Mouse (Mus musculus): Measurements from ENCODE around the gene Rpn2. TPM values are rescaled to one million over a fixed set of nuclear protein-coding genes. Genes with fewer than 3 reads are reported as not detected.

Rpn2 gene
- polyA plus RNA-seq, 1 experiment from 2014 or later = 189 TPM

- Histone ChIP-seq H3K4me1 (replicated peaks; ENCODE audit: control insufficient read depth, insufficient read depth, low read length) (peaks cover 31% of the 10 kb centered on the region), H3K4me2 (ENCODE audit: low read length) (no peak overlapping the region), H3K9ac (replicated peaks; ENCODE audit: low read depth, low read length) (no peak overlapping the region), H3K27me3 (replicated peaks; ENCODE audit: control insufficient read depth, insufficient read depth, low read length) (no peaks in the 10 kb centered on the region), H3K27ac (ENCODE audit: low read length) (peak overlapping the region; percentile 16), H3K36me3 (ENCODE audit: control insufficient read depth, insufficient read depth) (peaks cover 13% of the 10 kb centered on the region), H3K4me3 (replicated peaks; ENCODE audit: low read length) (no peak overlapping the region), H3K9me3 (ENCODE audit: control insufficient read depth, low read length) (no peaks in the 10 kb centered on the region)
- ATAC-seq = peak; percentile 49
- WGBS = 41% methylated on average over 4 of the region's 4 CpGs
These were observed 29.0 kb downstream of the Rpn2 start for GRCm38 (mm10) chr2:157307715-157308265.

- WGBS = 45% methylated on average over 2 of the region's 2 CpGs
- Histone ChIP-seq H3K9me3 (ENCODE audit: control insufficient read depth, low read length) (no peaks in the 10 kb centered on the region), H3K36me3 (ENCODE audit: control insufficient read depth, insufficient read depth) (peaks cover 13% of the 10 kb centered on the region), H3K9ac (replicated peaks; ENCODE audit: low read depth, low read length) (no peak overlapping the region), H3K27me3 (replicated peaks; ENCODE audit: control insufficient read depth, insufficient read depth, low read length) (no peaks in the 10 kb centered on the region), H3K4me1 (replicated peaks; ENCODE audit: control insufficient read depth, insufficient read depth, low read length) (peaks cover 32% of the 10 kb centered on the region), H3K4me2 (ENCODE audit: low read length) (no peak overlapping the region), H3K27ac (ENCODE audit: low read length) (peak overlapping the region; percentile 40), H3K4me3 (replicated peaks; ENCODE audit: low read length) (no peak overlapping the region)
- ATAC-seq = peak; percentile 50; the same call in 1 of the 2 replicates
These were observed 29.6 kb downstream of the Rpn2 start for GRCm38 (mm10) chr2:157308273-157308917.

DNA sequence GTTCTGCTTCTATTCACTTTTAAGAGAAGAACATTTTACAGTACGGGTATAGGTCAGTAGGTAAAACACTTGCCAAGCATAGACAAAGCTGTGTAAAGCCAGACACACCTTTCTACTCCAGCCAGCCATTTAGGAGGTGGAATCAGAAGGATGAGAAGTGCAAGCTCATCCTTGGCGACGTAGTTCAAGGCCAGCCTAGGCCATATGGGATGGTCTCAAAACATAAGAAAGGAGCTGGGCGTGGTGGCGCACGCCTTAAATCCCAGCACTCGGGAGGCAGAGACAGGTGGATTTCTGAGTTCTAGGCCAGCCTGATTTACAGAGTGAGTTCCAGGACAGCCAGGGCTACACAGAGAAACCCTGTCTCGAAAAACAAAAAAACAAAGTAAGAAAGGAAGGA lies 30.8 kb downstream of the Rpn2 start:
- H3K27ac ChIP-seq (ENCODE audit: low read length) = no peak overlapping the region
- H3K9ac ChIP-seq (replicated peaks; ENCODE audit: low read depth, low read length) = no peak overlapping the region
- no peak for ATAC-seq
- H3K4me2 ChIP-seq (ENCODE audit: low read length) = no peak overlapping the region
- no peaks in the 10 kb centered on the region for H3K27me3 ChIP-seq (replicated peaks; ENCODE audit: control insufficient read depth, insufficient read depth, low read length)
- peaks cover 13% of the 10 kb centered on the region for H3K36me3 ChIP-seq (ENCODE audit: control insufficient read depth, insufficient read depth)
- H3K4me3 ChIP-seq (replicated peaks; ENCODE audit: low read length) = no peak overlapping the region
- WGBS = 97% methylated on average over 8 of the region's 8 CpGs
- no peaks in the 10 kb centered on the region for H3K9me3 ChIP-seq (ENCODE audit: control insufficient read depth, low read length)
- peaks cover 36% of the 10 kb centered on the region for H3K4me1 ChIP-seq (replicated peaks; ENCODE audit: control insufficient read depth, insufficient read depth, low read length)

DNA sequence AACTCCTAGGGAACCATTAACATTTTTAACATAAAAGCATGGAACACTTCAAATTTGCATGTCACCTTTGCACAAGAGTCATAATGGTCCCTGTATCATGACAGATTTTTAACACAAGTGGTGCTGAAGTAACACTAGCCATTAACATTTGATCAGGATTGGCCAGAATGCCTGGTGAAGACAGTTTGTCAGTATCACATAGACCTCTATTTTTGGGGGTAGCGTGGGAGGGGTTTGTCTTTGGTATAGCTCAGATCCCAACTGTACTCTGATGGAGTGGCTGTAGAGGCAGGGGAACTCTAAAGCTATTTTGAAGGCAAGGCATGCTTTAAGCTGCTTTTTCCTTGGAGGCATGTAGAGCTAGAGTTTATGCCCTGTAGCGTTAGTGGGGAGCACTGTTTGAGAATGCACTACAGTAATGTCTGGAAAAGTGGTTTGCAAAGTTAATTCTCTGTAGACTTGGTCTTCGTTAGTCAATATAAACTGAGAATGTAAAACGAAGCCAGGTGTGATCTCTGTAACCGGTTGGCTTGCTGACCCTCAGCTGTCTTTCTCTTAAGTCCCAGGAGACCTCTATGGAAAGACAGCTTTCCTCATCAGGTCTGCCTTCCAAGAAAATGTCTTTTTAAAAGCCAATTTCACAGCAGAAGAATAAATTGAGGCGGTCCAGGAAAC lies 32.3 kb downstream of the Rpn2 start:
- no peak for ATAC-seq
- Histone ChIP-seq H3K4me3 (replicated peaks; ENCODE audit: low read length) (no peak overlapping the region), H3K27me3 (replicated peaks; ENCODE audit: control insufficient read depth, insufficient read depth, low read length) (no peaks in the 10 kb centered on the region), H3K36me3 (ENCODE audit: control insufficient read depth, insufficient read depth) (peaks cover 18% of the 10 kb centered on the region), H3K27ac (ENCODE audit: low read length) (no peak overlapping the region), H3K4me1 (replicated peaks; ENCODE audit: control insufficient read depth, insufficient read depth, low read length) (peaks cover 34% of the 10 kb centered on the region), H3K4me2 (ENCODE audit: low read length) (no peak overlapping the region), H3K9ac (replicated peaks; ENCODE audit: low read depth, low read length) (no peak overlapping the region), H3K9me3 (ENCODE audit: control insufficient read depth, low read length) (no peaks in the 10 kb centered on the region)
- 79% methylated on average over 6 of the region's 6 CpGs for WGBS

DNA sequence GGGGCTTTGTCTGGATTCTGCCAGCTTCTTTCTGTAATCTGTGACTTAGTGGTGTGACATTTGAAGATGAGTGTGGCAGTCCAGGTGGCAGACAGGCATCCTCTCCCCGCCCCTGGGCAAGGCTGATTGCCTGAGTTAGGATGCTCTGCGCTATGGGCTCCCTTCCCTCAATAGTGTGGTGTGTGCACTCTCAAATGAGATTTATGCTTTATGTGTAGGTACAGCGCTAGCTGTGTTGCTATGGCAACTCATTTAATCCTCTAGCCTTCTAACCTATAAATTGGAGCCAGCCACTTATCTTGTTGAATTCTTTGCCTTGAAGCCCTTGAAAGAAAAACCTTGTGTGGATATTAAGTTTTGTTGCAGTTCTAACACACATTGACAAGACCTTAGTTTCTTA lies 34.9 kb downstream of the Rpn2 start:
- WGBS = 38% methylated on average over 3 of the region's 3 CpGs
- Histone ChIP-seq H3K4me2 (ENCODE audit: low read length) (no peak overlapping the region), H3K4me3 (replicated peaks; ENCODE audit: low read length) (no peak overlapping the region), H3K4me1 (replicated peaks; ENCODE audit: control insufficient read depth, insufficient read depth, low read length) (peaks cover 20% of the 10 kb centered on the region), H3K27me3 (replicated peaks; ENCODE audit: control insufficient read depth, insufficient read depth, low read length) (no peaks in the 10 kb centered on the region), H3K36me3 (ENCODE audit: control insufficient read depth, insufficient read depth) (peaks cover 26% of the 10 kb centered on the region), H3K27ac (ENCODE audit: low read length) (peak overlapping the region; percentile 5; the same call in 1 of the 2 replicates), H3K9me3 (ENCODE audit: control insufficient read depth, low read length) (no peaks in the 10 kb centered on the region), H3K9ac (replicated peaks; ENCODE audit: low read depth, low read length) (no peak overlapping the region)
- ATAC-seq = peak; percentile 42; the same call in 1 of the 2 replicates

DNA sequence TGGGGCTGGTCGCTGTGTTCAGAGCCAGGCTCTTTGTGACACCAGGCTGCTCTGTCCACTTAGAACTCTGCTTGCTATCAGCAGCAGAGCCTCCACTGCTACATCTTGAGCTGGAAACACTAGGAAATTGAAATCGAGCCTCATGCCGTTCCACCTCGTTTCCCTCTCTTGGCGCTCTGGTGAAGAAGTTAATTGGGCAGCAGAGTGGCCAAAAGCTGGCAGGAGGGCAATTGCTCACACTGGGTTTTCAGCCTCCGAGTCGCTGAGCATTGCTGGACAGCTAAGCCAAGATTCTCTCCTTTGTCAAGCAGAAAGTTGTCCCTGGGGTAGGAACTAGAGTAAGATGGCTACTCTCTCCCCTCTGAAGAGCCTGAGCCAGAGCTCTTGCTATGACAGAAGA lies 35.5 kb downstream of the Rpn2 start:
- WGBS = 39% methylated on average over 7 of the region's 7 CpGs
- ATAC-seq = no peak
- no peak overlapping the region for H3K4me3 ChIP-seq (replicated peaks; ENCODE audit: low read length)
- H3K27me3 ChIP-seq (replicated peaks; ENCODE audit: control insufficient read depth, insufficient read depth, low read length) = no peaks in the 10 kb centered on the region
- H3K9ac ChIP-seq (replicated peaks; ENCODE audit: low read depth, low read length) = no peak overlapping the region
- H3K4me2 ChIP-seq (ENCODE audit: low read length) = no peak overlapping the region
- H3K36me3 ChIP-seq (ENCODE audit: control insufficient read depth, insufficient read depth) = peaks cover 26% of the 10 kb centered on the region
- H3K27ac ChIP-seq (ENCODE audit: low read length) = peak overlapping the region; percentile 37; the same call in 1 of the 2 replicates
- peaks cover 17% of the 10 kb centered on the region; the same call in 1 of the 2 replicates for H3K4me1 ChIP-seq (replicated peaks; ENCODE audit: control insufficient read depth, insufficient read depth, low read length)
- no peaks in the 10 kb centered on the region for H3K9me3 ChIP-seq (ENCODE audit: control insufficient read depth, low read length)

DNA sequence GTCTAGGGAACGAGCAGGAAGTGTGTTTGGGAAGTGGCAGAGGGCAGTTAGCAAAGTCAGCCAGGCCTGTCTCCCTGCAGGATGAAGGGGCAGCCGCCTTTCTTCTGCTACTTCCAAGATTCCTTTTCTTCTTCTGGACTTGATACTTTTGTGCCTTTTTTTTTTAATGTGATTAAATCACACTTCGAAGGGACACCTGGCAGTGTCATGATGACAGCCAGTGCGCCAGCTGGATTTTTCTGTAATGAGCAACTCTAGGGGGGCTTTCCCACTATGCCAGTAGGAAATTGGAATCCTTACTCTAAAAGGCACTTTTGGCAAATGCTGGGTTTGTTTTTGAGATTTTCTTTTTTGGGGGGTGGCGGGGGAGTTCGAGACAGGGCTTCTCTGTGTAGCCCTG lies 36.7 kb downstream of the Rpn2 start:
- no peak overlapping the region for H3K4me2 ChIP-seq (ENCODE audit: low read length)
- 57% methylated on average over 6 of the region's 6 CpGs for WGBS

GRCm38 (mm10) chr2:157316358-157316933 lies 37.6 kb downstream of the Rpn2 start:
- no peaks in the 10 kb centered on the region for H3K9me3 ChIP-seq (ENCODE audit: control insufficient read depth, low read length)
- no peaks in the 10 kb centered on the region for H3K27me3 ChIP-seq (replicated peaks; ENCODE audit: control insufficient read depth, insufficient read depth, low read length)
- H3K36me3 ChIP-seq (ENCODE audit: control insufficient read depth, insufficient read depth) = peaks cover 16% of the 10 kb centered on the region
- H3K4me3 ChIP-seq (replicated peaks; ENCODE audit: low read length) = no peak overlapping the region
- H3K27ac ChIP-seq (ENCODE audit: low read length) = no peak overlapping the region
- ATAC-seq = no peak
- WGBS = 86% methylated on average over 14 of the region's 14 CpGs
- H3K4me2 ChIP-seq (ENCODE audit: low read length) = no peak overlapping the region
- H3K4me1 ChIP-seq (replicated peaks; ENCODE audit: control insufficient read depth, insufficient read depth, low read length) = peaks cover 22% of the 10 kb centered on the region; the same call in 1 of the 2 replicates
- H3K9ac ChIP-seq (replicated peaks; ENCODE audit: low read depth, low read length) = no peak overlapping the region

More for the DNA sequence above, 36.7 kb downstream of the Rpn2 start:
- ATAC-seq = no peak
- H3K9ac ChIP-seq (replicated peaks; ENCODE audit: low read depth, low read length) = no peak overlapping the region
- no peak overlapping the region for H3K4me3 ChIP-seq (replicated peaks; ENCODE audit: low read length)
- peaks cover 22% of the 10 kb centered on the region for H3K36me3 ChIP-seq (ENCODE audit: control insufficient read depth, insufficient read depth)
- no peaks in the 10 kb centered on the region for H3K9me3 ChIP-seq (ENCODE audit: control insufficient read depth, low read length)
- H3K27ac ChIP-seq (ENCODE audit: low read length) = no peak overlapping the region
- peaks cover 22% of the 10 kb centered on the region; the same call in 1 of the 2 replicates for H3K4me1 ChIP-seq (replicated peaks; ENCODE audit: control insufficient read depth, insufficient read depth, low read length)
- H3K27me3 ChIP-seq (replicated peaks; ENCODE audit: control insufficient read depth, insufficient read depth, low read length) = no peaks in the 10 kb centered on the region

GRCm38 (mm10) chr2:157317220-157317619 lies 38.4 kb downstream of the Rpn2 start:
- no peak overlapping the region for H3K27ac ChIP-seq (ENCODE audit: low read length)
- H3K27me3 ChIP-seq (replicated peaks; ENCODE audit: control insufficient read depth, insufficient read depth, low read length) = no peaks in the 10 kb centered on the region
- H3K4me3 ChIP-seq (replicated peaks; ENCODE audit: low read length) = no peak overlapping the region
- 86% methylated on average over 6 of the region's 6 CpGs for WGBS
- peaks cover 18% of the 10 kb centered on the region for H3K36me3 ChIP-seq (ENCODE audit: control insufficient read depth, insufficient read depth)
- ATAC-seq = no peak
- no peaks in the 10 kb centered on the region for H3K9me3 ChIP-seq (ENCODE audit: control insufficient read depth, low read length)
- H3K4me1 ChIP-seq (replicated peaks; ENCODE audit: control insufficient read depth, insufficient read depth, low read length) = peaks cover 29% of the 10 kb centered on the region; the same call in 1 of the 2 replicates
- no peak overlapping the region for H3K9ac ChIP-seq (replicated peaks; ENCODE audit: low read depth, low read length)
- H3K4me2 ChIP-seq (ENCODE audit: low read length) = no peak overlapping the region

Measured in forebrain, embryonic 16.5 days (tissue).